Mouse (Mus musculus) olfactory bulb, adult 2 months (tissue): ENCODE measurements around the gene Mtmr12.

Experiments
- CTCF ChIP-seq: fragments of 200-500 bp; IDR thresholded peaks from 2 replicates; pipeline ENCODE4 v1.5.1; 2012; ENCODE audit warnings: low read depth, mild to moderate bottlenecking, low read length, moderate library complexity; ENCODE audit not compliant: insufficient read depth
- POLR2A ChIP-seq: fragments of 200-500 bp; IDR thresholded peaks from 2 replicates; pipeline ENCODE4 v1.6.1; 2012; ENCODE audit warnings: mild to moderate bottlenecking, low read depth, low read length, moderate library complexity; ENCODE audit not compliant: insufficient read depth

GRCm38 (mm10) chr15:12235559-12235958, 30.7 kb downstream of the Mtmr12 start:
- TF ChIP-seq CTCF = no peak
- no peak for TF ChIP-seq POLR2A
